Mouse (Mus musculus) spleen, adult 18-20 months (tissue): ENCODE results near the gene Gfra4.
"Not testable (repeated sequence)": the region's sequence is repeated elsewhere in the genome, so short reads cannot be mapped to it uniquely, and the experiment has no call there.

Source experiments
- DNase-seq, 2 experiments: peaks; one replicate each; pipeline ENCODE4 v3.0.0; 2022; ENCODE audit warnings: mixed read lengths in 2 of 2

Gene Gfra4

GRCm38 (mm10) chr2:131044989-131045720, 2.3 kb upstream of the Gfra4 start:
- DNase-seq = no peak

GRCm38 (mm10) chr2:131044354-131044852, 1.5 kb upstream of the Gfra4 start:
- no peak for DNase-seq

DNA sequence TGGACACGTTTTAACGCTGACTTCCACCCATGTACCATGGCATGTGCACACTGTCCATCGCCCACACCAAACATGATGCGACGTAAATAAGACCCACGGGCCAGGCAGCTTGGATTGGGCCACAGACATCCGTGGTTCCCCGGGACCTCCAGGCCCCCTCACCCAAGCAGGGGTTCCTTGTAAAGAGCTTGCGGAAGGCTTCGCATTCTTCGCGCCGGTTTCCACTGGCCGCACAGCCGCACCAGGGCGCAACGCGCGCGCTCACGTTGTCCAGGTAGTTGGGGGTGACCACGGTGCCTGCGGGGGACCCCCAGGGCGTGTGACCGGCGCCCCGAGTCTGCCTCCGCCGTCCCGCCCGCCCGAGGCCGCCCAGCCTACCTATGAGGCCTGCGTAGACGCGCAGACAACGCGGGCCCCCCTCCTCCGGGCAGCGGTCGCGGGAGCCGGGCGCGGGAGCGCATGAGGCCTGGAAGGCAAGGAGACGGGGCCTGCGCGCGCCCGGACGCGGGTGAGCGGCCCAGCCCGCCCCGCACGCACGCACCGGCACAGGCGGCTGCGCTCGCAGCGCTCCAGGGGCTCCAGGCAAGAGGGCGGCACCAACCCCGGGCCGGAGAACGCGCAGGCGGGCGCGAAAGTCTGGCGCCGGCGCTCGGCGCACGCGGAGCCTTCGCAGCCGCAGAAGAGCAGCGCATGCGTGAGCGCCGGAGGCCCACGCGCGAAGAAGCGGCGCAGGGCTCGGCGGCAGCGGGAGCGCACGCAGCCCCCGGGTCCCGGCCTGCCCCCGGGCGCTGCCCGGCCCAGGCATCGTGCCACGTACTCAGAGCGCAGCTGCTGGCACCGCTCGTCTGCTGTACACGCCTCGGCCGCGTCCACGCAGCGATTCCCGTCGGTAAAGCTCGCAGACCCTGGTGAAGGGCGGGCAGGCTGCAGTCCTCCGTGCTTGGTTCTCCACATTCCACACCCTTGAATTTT, 1.7 kb downstream of the Gfra4 start:
- no peak for DNase-seq

DNA sequence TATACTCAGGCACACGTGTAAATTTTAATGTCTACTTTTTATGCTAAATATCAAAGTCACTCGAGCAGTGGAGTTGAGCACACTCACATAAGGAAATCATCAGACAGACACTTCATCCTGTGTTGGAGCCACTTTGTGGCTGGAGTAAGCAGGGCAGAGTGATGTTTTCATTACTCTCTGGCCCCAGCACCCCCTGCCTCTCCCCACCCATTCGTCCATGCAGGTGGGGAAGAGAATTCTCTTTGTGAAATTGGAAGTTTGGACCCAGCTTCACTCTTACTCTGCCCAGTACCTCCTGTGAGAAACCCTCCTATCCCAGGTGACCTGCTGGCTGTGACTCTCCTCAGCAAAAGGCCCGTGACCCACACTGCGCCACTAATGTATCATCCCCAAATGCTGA, 4.2 kb downstream of the Gfra4 start:
- no peak for DNase-seq

DNA sequence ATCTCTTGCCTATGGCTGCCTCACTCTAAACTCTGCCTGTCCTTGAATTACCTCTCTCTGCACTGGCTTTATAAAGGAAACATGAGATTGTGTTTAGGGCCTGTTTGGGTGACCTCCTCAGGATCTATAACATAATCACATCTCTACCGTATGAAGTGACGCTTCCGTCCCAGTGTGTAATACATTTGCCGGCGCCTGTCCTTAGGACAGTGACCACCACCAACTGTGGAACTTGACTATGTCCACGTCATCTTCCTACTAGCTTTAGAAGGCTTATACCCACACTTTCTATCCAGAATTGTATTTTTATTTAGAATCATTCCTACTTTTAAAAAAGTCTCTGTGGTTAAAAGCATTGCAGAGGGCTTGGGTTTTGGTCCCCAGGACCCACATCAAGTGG, 4.7 kb downstream of the Gfra4 start:
- DNase-seq = no peak

DNA sequence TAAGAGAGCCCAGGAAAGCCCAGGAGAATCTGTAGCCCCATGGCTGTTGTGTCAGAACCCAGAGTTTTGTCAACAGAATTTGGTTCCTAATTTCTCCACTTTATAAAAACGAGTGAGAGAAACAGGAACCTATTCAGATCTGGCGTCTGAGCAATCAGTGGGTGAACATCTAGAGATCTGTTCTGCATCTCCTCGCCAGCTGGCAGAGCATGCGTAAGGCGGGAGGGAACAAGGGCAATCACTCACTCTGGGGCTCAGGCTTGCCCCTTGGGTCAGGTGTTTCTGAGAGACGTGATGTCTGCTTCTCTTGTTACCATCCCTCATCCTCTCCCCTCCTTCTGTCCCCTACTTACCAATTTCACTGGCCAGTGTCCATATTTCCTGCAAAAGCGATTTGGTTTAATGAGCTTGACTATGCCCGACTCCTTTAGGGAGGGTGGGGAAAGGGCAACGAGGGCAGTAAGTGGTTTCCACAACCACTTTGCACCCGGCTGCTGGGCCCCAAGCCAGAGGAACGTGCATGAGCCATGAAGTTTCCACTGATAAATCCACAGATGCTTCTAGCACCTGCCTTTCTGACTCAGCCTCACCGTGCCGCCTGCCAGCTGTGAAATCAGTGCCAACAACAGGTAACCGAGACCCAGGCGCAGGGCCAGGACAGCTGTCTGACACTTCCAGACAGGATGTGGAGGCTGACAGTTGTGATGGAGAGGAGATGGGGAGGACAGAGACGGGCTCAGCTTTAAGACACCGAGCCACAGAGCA, 5.5 kb downstream of the Gfra4 start:
- DNase-seq = no peak

- DNase-seq = no peak
Measured at GRCm38 (mm10) chr2:131036757-131037156, 6.1 kb downstream of the Gfra4 start.

- DNase-seq = no peak
Measured at GRCm38 (mm10) chr2:131036343-131036742, 6.5 kb downstream of the Gfra4 start.

GRCm38 (mm10) chr2:131031406-131031805, 11.5 kb downstream of the Gfra4 start:
- DNase-seq = not testable (repeated sequence)

GRCm38 (mm10) chr2:131030998-131031397, 11.9 kb downstream of the Gfra4 start:
- DNase-seq = no peak

- DNase-seq = no peak
Measured at GRCm38 (mm10) chr2:131030561-131030960, 12.3 kb downstream of the Gfra4 start.

GRCm38 (mm10) chr2:131029065-131029935, 13.6 kb downstream of the Gfra4 start:
- no peak for DNase-seq

- no peak for DNase-seq
Measured at GRCm38 (mm10) chr2:131026941-131027340, 15.9 kb downstream of the Gfra4 start.

- DNase-seq = no peak
Measured at GRCm38 (mm10) chr2:131025230-131025629, 17.7 kb downstream of the Gfra4 start.

- DNase-seq = no peak
Measured at GRCm38 (mm10) chr2:131010566-131010965, 32.3 kb downstream of the Gfra4 start.

DNA sequence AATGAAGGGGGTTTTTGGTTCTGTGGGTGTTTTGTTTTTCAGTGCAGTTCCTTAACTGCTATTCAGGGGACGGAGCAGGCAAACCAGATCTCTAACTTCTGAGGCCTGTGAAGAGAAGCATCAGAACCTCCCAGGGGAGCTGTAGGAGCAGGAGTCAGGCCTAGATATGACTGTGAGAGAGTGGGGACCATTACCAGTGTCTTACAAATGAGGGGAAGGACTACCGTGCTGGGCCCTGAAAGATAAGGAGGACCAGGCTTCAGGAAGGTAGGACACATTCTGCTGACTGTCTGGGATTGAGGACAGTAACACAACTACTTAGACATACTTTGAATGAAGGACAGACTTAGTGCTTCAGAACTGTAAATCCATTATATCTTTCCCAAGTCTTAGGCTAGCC, 33.8 kb downstream of the Gfra4 start:
- no peak for DNase-seq

DNA sequence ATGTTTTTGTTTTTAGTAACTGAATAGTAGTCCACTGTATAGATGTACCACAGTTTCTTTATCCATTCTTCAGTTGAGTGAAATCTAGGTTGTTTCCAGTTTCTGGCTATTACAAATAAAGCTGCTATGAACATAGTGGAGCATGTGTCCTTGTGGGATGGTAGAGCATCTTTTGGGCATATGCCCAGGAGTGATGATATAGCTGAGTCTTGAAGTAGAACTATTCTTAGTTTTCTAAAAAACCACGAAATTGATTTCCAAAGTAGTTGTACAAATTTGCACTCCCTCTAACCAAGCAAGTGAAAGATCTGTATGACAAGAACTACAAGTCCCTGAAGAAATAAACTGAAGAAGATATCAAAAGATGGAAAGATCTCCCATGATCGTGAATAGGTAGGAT, 50.1 kb downstream of the Gfra4 start:
- DNase-seq = no peak
